Mouse (Mus musculus) T-helper 17 cell (primary cell): ENCODE data around the gene Nfil3.

ENCODE experiments used
- in situ Hi-C, 2 experiments: fragments of 300-600 bp; cut with MboI, MseI; formaldehyde crosslinking; loops; 1 replicate in 1 of 2; 2 replicates in 1 of 2; pipeline ENCODE4 v1.15.1; 2025; ENCODE audit warnings: high pct_unique_total_duplicates in 2 of 2

The Nfil3 gene

DNA sequence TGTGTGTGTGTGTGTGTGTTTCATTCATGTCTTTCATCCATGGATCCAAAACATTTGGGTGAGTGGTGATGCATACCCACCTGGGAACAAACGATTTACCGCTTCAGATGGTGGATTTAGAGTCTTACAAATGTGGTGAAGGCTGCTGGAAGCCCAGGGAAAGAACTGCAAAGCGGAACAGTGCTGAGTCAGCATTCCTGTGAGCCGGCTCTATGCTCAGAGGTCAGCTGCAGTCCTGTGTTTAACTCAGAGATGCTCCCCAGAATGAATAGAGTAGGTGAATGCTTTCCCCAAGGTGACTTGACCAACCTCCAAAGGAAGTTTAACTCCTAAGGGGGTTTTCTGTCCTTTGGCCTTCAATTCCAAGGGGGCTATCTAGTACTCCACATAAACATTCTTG is 33.3 kb downstream of the Nfil3 start:
- in situ Hi-C loops, result no loop called here

GRCm38 (mm10) chr13:52945769-52946168 is 35.1 kb downstream of the Nfil3 start:
- in situ Hi-C loops, result no loop called here

GRCm38 (mm10) chr13:52944116-52944515 is 36.8 kb downstream of the Nfil3 start:
- in situ Hi-C loops, result no loop called here

DNA sequence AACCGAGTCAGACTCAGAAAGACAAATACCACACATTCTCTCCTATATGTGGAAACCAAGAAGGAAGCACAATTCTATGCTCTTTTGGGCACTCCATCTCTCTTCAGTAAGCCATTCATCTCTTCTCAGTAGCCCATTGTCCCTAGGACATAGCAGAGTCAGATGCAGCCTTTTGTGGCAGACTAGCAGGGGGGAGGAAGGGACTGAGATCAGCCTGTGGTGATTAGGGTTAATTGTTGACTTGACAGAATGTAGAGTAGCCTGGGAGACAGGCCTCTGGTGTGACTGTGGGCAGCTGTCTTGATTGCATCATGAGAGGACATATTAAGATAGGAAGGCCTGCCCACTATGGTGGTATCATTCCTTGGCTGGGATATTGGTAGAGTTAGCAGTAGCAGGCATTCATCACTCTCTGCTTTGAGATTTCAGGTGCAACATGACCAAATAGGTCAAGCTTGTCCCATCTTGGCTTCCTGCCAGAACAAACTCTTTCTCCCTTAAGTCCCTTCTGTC is 37.9 kb downstream of the Nfil3 start:
- in situ Hi-C loops, result no loop called here

DNA sequence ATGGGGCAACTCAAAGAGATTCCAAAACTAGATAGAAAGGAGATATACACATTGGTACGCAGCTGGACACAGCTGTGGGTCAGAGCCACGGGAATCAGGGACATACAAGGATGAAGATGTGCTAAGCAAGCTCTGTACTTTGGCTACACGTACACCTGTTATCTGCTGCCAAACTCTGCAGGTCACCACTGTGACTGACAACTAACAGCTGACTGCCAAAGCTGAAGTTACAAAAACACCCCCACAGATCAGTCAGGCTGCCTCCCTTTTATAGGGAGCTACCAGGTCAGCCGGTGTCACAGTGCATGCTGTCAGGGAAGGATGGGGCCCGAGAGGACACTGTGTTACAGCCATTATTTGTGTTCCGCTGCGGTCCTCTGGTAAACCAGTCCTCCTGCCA is 39.9 kb downstream of the Nfil3 start:
- in situ Hi-C loops, result no loop called here

DNA sequence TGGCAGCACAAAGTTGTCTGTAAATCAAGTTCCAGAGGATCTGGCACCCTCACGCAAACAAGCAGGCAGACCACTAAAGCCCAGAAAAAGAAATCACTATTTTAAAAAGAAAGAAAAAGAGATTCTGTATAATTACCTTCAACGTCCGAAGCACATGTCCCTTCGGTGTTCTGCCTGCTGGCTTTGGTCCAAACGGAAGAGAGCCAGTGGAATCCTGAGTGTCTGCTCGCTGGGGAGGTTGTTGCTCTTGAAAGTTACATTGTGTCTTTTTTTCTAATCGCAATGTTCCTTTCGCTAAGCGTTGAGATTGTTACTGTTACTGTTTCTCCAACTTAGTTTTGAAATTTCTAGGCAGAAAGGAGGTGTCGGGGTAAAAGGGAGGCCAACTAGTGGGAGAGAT is 50.3 kb downstream of the Nfil3 start:
- in situ Hi-C loops, result no loop called here

- in situ Hi-C loops, result no loop called here
Observed at GRCm38 (mm10) chr13:52929209-52930171, 51.4 kb downstream of the Nfil3 start, which contains the start of gene Auh. Gene Auh (minus strand): TSS chr13:52929681.

GRCm38 (mm10) chr13:52928392-52928791 is 52.5 kb downstream of the Nfil3 start:
- in situ Hi-C loops, result no loop called here

DNA sequence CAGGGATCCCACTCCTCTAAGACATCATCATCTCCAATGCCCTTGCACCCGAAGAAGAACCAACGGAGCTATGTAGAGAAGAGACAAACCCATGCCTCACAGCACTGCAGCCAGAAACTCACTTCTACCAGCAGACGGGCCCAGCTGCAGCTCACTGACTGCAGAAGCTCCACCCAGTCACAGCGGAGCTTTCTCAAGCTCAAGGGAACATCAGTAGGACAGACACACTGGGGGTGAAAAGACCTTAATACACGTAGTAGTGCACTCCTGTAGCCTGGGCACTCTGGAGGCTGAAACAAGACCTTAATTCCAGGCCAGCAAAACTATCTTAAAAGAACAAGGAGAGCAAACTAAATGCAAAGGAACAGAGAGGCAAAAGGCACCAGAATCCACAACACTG is 56.4 kb downstream of the Nfil3 start:
- in situ Hi-C loops, result no loop called here

GRCm38 (mm10) chr13:52921966-52922365 is 58.9 kb downstream of the Nfil3 start:
- in situ Hi-C loops, result no loop called here

DNA sequence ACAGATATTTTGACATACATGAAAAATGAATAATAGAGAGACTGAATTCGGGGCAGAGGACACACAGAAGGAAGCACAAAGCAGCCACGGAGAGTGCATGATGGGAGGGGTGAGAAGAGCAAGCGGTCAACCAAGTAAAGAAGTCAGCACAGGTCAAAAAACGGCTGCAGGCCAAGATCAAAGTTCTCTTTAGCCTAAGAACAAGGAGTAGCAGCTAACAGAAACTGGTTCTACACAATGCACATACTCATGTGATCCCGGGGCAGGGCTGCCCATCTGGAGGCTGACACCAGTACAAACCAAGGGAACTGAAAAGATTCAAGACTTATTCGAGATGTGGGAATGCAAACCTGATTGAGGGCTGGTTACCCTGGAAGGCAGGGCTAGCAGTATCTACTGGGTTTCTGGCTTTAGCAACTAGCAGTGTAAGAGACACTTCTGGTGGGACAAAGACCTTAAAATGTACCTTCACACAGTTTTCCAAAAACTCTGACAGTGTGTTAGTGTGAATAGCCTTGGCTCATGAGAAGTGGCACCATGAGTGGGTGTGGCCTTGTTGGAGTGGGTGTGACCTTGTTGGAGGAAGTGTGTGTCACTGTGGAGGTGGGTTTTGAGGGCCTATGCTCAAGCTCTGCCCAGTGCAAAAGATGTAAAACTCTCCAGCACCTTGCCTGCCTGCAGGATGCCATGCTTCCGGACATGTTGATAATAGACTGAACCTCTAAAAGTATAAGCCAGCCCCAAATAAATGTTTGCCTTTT is 59.6 kb downstream of the Nfil3 start:
- in situ Hi-C loops, result no loop called here

- in situ Hi-C loops, result loop anchor here in 1 of 2 experiments (5.0 kb wide), 1 partner anchor 52 kb away; no protein-coding TSS in a partner anchor
Observed at GRCm38 (mm10) chr13:52919790-52920352, 61.0 kb downstream of the Nfil3 start.

- in situ Hi-C loops, result loop anchor here in 1 of 2 experiments (5.0 kb wide), 1 partner anchor 54 kb away; no protein-coding TSS in a partner anchor
Observed at GRCm38 (mm10) chr13:52918333-52918732, 62.5 kb downstream of the Nfil3 start.
